Mouse (Mus musculus) effector memory CD4-positive, alpha-beta T cell, adult 7 months (primary cell): ENCODE data around the gene Ppm1k. TPM values are rescaled to one million over a fixed set of nuclear protein-coding genes. Genes with fewer than 3 reads are reported as not detected.

Source experiments
- polyA plus RNA-seq: library from polyadenylated mRNA; unstranded; fragments of 100-300 nt; shearing (Covaris generic); gene quantifications from one replicate; pipeline ENCODE4 v1.2.1, GENCODE M21; 2017

Gene Ppm1k
- 12.8 TPM for polyA plus RNA-seq

GRCm38 (mm10) chr6:57535386-57535936, at the start of gene Ppm1k:
TSS of gene Ppm1k (minus strand) at chr6:57535468.

GRCm38 (mm10) chr6:57580881-57581548, 45.7 kb upstream of the Ppm1k start, which contains the start of gene Herc6:
TSS of gene Herc6 (plus strand) at chr6:57581000.

Other genes starting within 250 kb of the Ppm1k start
- gene Vmn1r16, start 206.0 kb downstream of the Ppm1k start, polyA plus RNA-seq: not detected
- not detected for gene Vmn1r17, start 171.7 kb downstream of the Ppm1k start, polyA plus RNA-seq
- gene Vmn1r18, start 139.7 kb downstream of the Ppm1k start, polyA plus RNA-seq: not detected
- gene Vmn1r19, start 131.7 kb downstream of the Ppm1k start, polyA plus RNA-seq: not detected
- not detected for gene Vmn1r20, start 106.5 kb downstream of the Ppm1k start, polyA plus RNA-seq
- gene Herc6, start 45.5 kb upstream of the Ppm1k start, polyA plus RNA-seq: 24.0 TPM
- gene Pyurf, start 156.6 kb upstream of the Ppm1k start, polyA plus RNA-seq: 7.3 TPM
- 6.9 TPM for gene Lancl2, start 167.1 kb upstream of the Ppm1k start, polyA plus RNA-seq